Mouse (Mus musculus) heart, adult 2 months (tissue): Measurements from ENCODE around the gene Tinf2. TPM values are rescaled to one million over a fixed set of nuclear protein-coding genes. Genes with fewer than 3 reads are reported as not detected.

Experiments
- DNase-seq, 2 experiments: peaks; one replicate each; pipeline ENCODE4 v3.0.0; 2021
- H3K27ac ChIP-seq: fragments of 200-600 bp; 2 replicates; pipeline ENCODE4 v1.8.1; 2022
- H3K27me3 ChIP-seq: fragments of 200-500 bp; 2 replicates; pipeline ENCODE4 v1.6.1; 2012; ENCODE audit warnings: mild to moderate bottlenecking, low read length, inconsistent platforms, mixed read lengths; ENCODE audit not compliant: control insufficient read depth, insufficient read depth
- H3K36me3 ChIP-seq: fragments of 200-500 bp; 2 replicates; pipeline ENCODE4 v1.6.1; 2012; ENCODE audit warnings: low read length, inconsistent platforms; ENCODE audit not compliant: control insufficient read depth, insufficient read depth
- H3K4me1 ChIP-seq: fragments of 200-500 bp; 2 replicates; pipeline ENCODE4 v1.6.1; 2011; ENCODE audit warnings: low read length; ENCODE audit not compliant: control insufficient read depth, insufficient read depth
- H3K4me3 ChIP-seq: fragments of 200-600 bp; 2 replicates; pipeline ENCODE4 v1.8.1; 2022
- H3K79me2 ChIP-seq: fragments of 200-500 bp; replicated peaks from 2 replicates; pipeline ENCODE4 v1.6.1; 2012; ENCODE audit warnings: mild to moderate bottlenecking, inconsistent platforms, low read length, moderate library complexity, mixed read lengths; ENCODE audit not compliant: control insufficient read depth, insufficient read depth
- H3K9ac ChIP-seq: fragments of 200-500 bp; 2 replicates; pipeline ENCODE4 v1.6.1; 2012; ENCODE audit warnings: low read depth, mild to moderate bottlenecking, control low read depth, inconsistent platforms, low read length, mixed read lengths
- CTCF ChIP-seq: fragments of 200-600 bp; IDR thresholded peaks from 2 replicates; pipeline ENCODE4 v1.8.1; 2022; ENCODE audit warnings: antibody characterized with exemption, mild to moderate bottlenecking, moderate library complexity
- EP300 ChIP-seq: fragments of 200-500 bp; IDR thresholded peaks from 2 replicates; pipeline ENCODE4 v1.6.1; 2011; ENCODE audit warnings: low read depth, low read length, control low read depth; ENCODE audit not compliant: insufficient read depth
- POLR2A ChIP-seq: fragments of 200-500 bp; IDR thresholded peaks from 2 replicates; pipeline ENCODE4 v1.6.1; 2011; ENCODE audit warnings: mild to moderate bottlenecking, low read depth, low read length, control low read depth; ENCODE audit not compliant: insufficient read depth
- WGBS: fragments of 180-500 bp; shearing (Covaris S2); methylation state at CpG from one replicate; pipeline ENCODE4 v1.1.7; 2018; 5-methylcytosine and 5-hydroxymethylcytosine counted together
- intact Hi-C: fragments of 180-260 bp; cut with DNase I; formaldehyde crosslinking; loops from one replicate; pipeline ENCODE4 v1.15.1; 2025
- polyA plus RNA-seq: library from polyadenylated mRNA; depleted of rRNA; stranded (reverse); fragments of >200 nt; gene quantifications from 2 replicates; pipeline ENCODE4 v1.2.3, GENCODE M21; 2012
- total RNA-seq, 2 experiments: library from RNA; stranded (reverse); gene quantifications; 2 replicates each; pipeline ENCODE4 v1.2.3; 2021

The Tinf2 gene
- total and polyA plus RNA-seq, 3 experiments, result 7.6 to 12.8 (median 12.6) TPM

GRCm38 (mm10) chr14:55642679-55643059, 39.0 kb downstream of the Tinf2 start:
- peak overlapping the region; percentile 95 for H3K4me3 ChIP-seq
- intact Hi-C loops, result loop anchor here (2.0 to 5.0 kb wide), 3 partner anchors 18 to 80 kb away; partner anchors contain the start of genes Mdp1 and Rabggta

GRCm38 (mm10) chr14:55641291-55641690, 40.3 kb downstream of the Tinf2 start:
- Histone ChIP-seq H3K36me3 (no peaks in the 10 kb centered on the region), H3K27me3 (no peaks in the 10 kb centered on the region), H3K4me3 (no peak overlapping the region), H3K27ac (no peak overlapping the region), H3K4me1 (peaks cover 5% of the 10 kb centered on the region), H3K9ac (no peak overlapping the region), H3K79me2 (0 out of 2 replicates have a peak, but pooled peaks cover 2% of the 10 kb centered on the region)
- WGBS, result 96% methylated on average over 13 of the region's 13 CpGs
- intact Hi-C loops, result loop anchor here (5.0 kb wide), 1 partner anchor 81 kb away; the partner anchor contains the start of gene Rabggta
- TF ChIP-seq CTCF, result no peak
- TF ChIP-seq POLR2A, result no peak
- no peak for TF ChIP-seq EP300
- DNase-seq, result no peak

More at GRCm38 (mm10) chr14:55642679-55643059, 39.0 kb downstream of the Tinf2 start:
- Histone ChIP-seq H3K79me2 (0 out of 2 replicates have a peak, but pooled peaks cover 2% of the 10 kb centered on the region), H3K36me3 (no peaks in the 10 kb centered on the region), H3K27ac (peak overlapping the region; percentile 100), H3K27me3 (no peaks in the 10 kb centered on the region), H3K4me1 (peaks cover 5% of the 10 kb centered on the region), H3K9ac (peak overlapping the region; percentile 88)
- TF ChIP-seq CTCF, result no peak
- no peak for TF ChIP-seq EP300
- TF ChIP-seq POLR2A, result no peak
- WGBS, result 14% methylated on average over 8 of the region's 8 CpGs
- DNase-seq, result no peak

- no peak overlapping the region for H3K9ac ChIP-seq
- WGBS, result 95% methylated on average over 14 of the region's 14 CpGs
These were observed 40.8 kb downstream of the Tinf2 start for GRCm38 (mm10) chr14:55640816-55641215.

GRCm38 (mm10) chr14:55637795-55638194, 43.8 kb downstream of the Tinf2 start, which contains the start of gene Gm49378:
Gene Gm49378 (minus strand): TSS chr14:55637895.
- H3K27ac ChIP-seq, result no peak within 1 kb of the TSS
- peaks cover 2% of the 10 kb centered on the region; the same call in 1 of the 2 replicates for H3K36me3 ChIP-seq
- H3K27me3 ChIP-seq, result no peaks in the 10 kb centered on the region
- H3K4me1 ChIP-seq, result peaks cover 3% of the 10 kb centered on the region
- 92% methylated on average over 9 of the region's 9 CpGs for WGBS
- H3K79me2 ChIP-seq, result 0 out of 2 replicates have a peak, but pooled peaks cover 2% of the 10 kb centered on the region
- DNase-seq, result no peak
- intact Hi-C loops, result loop anchor here (2.0 to 5.0 kb wide), 2 partner anchors 35 to 43 kb away; partner anchors contain the start of genes Gmpr2, Nedd8 and Tinf2
- H3K4me3 ChIP-seq, result no peak within 1 kb of the TSS
- no peak within 1 kb of the TSS for H3K9ac ChIP-seq
- TF ChIP-seq EP300 (no peak), POLR2A (no peak), CTCF (no peak)

More at GRCm38 (mm10) chr14:55640816-55641215, 40.8 kb downstream of the Tinf2 start:
- H3K4me1 ChIP-seq, result peaks cover 5% of the 10 kb centered on the region
- no peak overlapping the region for H3K27ac ChIP-seq
- no peaks in the 10 kb centered on the region for H3K27me3 ChIP-seq
- H3K79me2 ChIP-seq, result 0 out of 2 replicates have a peak, but pooled peaks cover 2% of the 10 kb centered on the region
- no peak overlapping the region for H3K4me3 ChIP-seq
- intact Hi-C loops, result loop anchor here (5.0 kb wide), 1 partner anchor 81 kb away; the partner anchor contains the start of gene Rabggta
- peaks cover 2% of the 10 kb centered on the region; the same call in 1 of the 2 replicates for H3K36me3 ChIP-seq
- DNase-seq, result no peak
- TF ChIP-seq EP300, result no peak
- no peak for TF ChIP-seq POLR2A
- TF ChIP-seq CTCF, result no peak

GRCm38 (mm10) chr14:55635523-55636007, 46.1 kb downstream of the Tinf2 start, which contains the start of gene Ipo4:
Gene Ipo4 (minus strand): TSS chr14:55635957.
- Histone ChIP-seq H3K9ac (peak within 1 kb of the TSS; percentile 80), H3K27me3 (no peaks in the 10 kb centered on the region), H3K4me1 (no peaks in the 10 kb centered on the region), H3K27ac (peak within 1 kb of the TSS; percentile 81), H3K79me2 (0 out of 2 replicates have a peak, but pooled peaks cover 2% of the 10 kb centered on the region), H3K4me3 (peak within 1 kb of the TSS; percentile 73), H3K36me3 (peaks cover 2% of the 10 kb centered on the region; the same call in 1 of the 2 replicates)
- DNase-seq, result peak; percentile 89 to 90
- peak; percentile 86 for TF ChIP-seq POLR2A
- no peak for TF ChIP-seq CTCF
- TF ChIP-seq EP300, result peak; percentile 79; the same call in 1 of the 2 replicates
- intact Hi-C loops, result loop anchor here (2.0 to 5.0 kb wide), 2 partner anchors 37 to 45 kb away; partner anchors contain the start of genes Gmpr2, Nedd8 and Tinf2
- under 1% methylated on average over 33 of the region's 33 CpGs for WGBS
